Mouse (Mus musculus) ES-Bruce4 (cell line): ENCODE measurements around the gene Zfp607a. TPM values are rescaled to one million over a fixed set of nuclear protein-coding genes. Genes with fewer than 3 reads are reported as not detected.
"Not testable (repeated sequence)": the region's sequence is repeated elsewhere in the genome, so short reads cannot be mapped to it uniquely, and the experiment has no call there.

Experiments used
- H3K27ac ChIP-seq: 2 replicates; pipeline ENCODE4 v1.5.1; 2012; ENCODE audit warnings: low read length, inconsistent platforms; ENCODE audit not compliant: insufficient read depth
- H3K27me3 ChIP-seq: 2 replicates; pipeline ENCODE4 v1.6.1; 2012; ENCODE audit warnings: mild to moderate bottlenecking, low read length, inconsistent platforms; ENCODE audit not compliant: control insufficient read depth, poor library complexity, insufficient read depth, severe bottlenecking
- H3K36me3 ChIP-seq: 2 replicates; pipeline ENCODE4 v1.6.1; 2012; ENCODE audit warnings: inconsistent platforms, mild to moderate bottlenecking, low read length, moderate library complexity; ENCODE audit not compliant: control insufficient read depth, poor library complexity, insufficient read depth, severe bottlenecking
- H3K4me1 ChIP-seq: one replicate; pipeline ENCODE4 v1.8.1; 2011; ENCODE audit warnings: low read length; ENCODE audit not compliant: control insufficient read depth, insufficient read depth
- H3K4me3 ChIP-seq: 2 replicates; pipeline ENCODE4 v1.5.1; 2011; ENCODE audit warnings: low read depth, mild to moderate bottlenecking, low read length
- H3K9ac ChIP-seq: 2 replicates; pipeline ENCODE4 v1.6.1; 2012; ENCODE audit warnings: low read depth, mild to moderate bottlenecking, inconsistent platforms; ENCODE audit not compliant: poor library complexity, severe bottlenecking
- H3K9me3 ChIP-seq: replicated peaks from 2 replicates; pipeline ENCODE4 v1.6.1; 2012; ENCODE audit warnings: mild to moderate bottlenecking, low read length, inconsistent platforms; ENCODE audit not compliant: control insufficient read depth, poor library complexity, insufficient read depth, severe bottlenecking
- CTCF ChIP-seq: IDR thresholded peaks from one replicate; pipeline ENCODE4 v1.8.1; 2011; ENCODE audit warnings: low read depth, low read length
- EP300 ChIP-seq: IDR thresholded peaks from 2 replicates; pipeline ENCODE4 v1.6.1; 2011; ENCODE audit warnings: low read depth, low read length; ENCODE audit not compliant: insufficient read depth
- POLR2A ChIP-seq: IDR thresholded peaks from one replicate; pipeline ENCODE4 v1.8.1; 2011; ENCODE audit warnings: low read length; ENCODE audit not compliant: insufficient read depth
- polyA plus RNA-seq: library from polyadenylated mRNA; stranded (reverse); fragments of >200 nt; gene quantifications from 2 replicates; pipeline ENCODE4 v1.2.4, GENCODE M21; 2011; ENCODE audit warnings: low read depth; ENCODE audit not compliant: missing spikeins, insufficient read depth, insufficient read length

The Zfp607a gene
- polyA plus RNA-seq, 1 experiment = 1.8 TPM

- Histone ChIP-seq H3K36me3 (no peaks in the 10 kb centered on the region; the same call in none of the 2 replicates), H3K9ac (no peak overlapping the region), H3K4me3 (no peak overlapping the region), H3K27ac (no peak overlapping the region), H3K9me3 (0 out of 2 replicates have a peak, but pooled peaks cover 2% of the 10 kb centered on the region), H3K27me3 (no peaks in the 10 kb centered on the region), H3K4me1 (no peaks in the 10 kb centered on the region)
- TF ChIP-seq POLR2A = no peak
- no peak for TF ChIP-seq CTCF
- no peak for TF ChIP-seq EP300
These were observed 24.4 kb downstream of the Zfp607a start for GRCm38 (mm10) chr7:27881721-27882120.

- H3K36me3 ChIP-seq = no peaks in the 10 kb centered on the region
- H3K4me3 ChIP-seq = no peak overlapping the region
- no peak overlapping the region for H3K9ac ChIP-seq
- TF ChIP-seq CTCF (no peak), POLR2A (no peak), EP300 (no peak)
- no peaks in the 10 kb centered on the region; the same call in 1 of the 2 replicates for H3K9me3 ChIP-seq
- no peaks in the 10 kb centered on the region for H3K4me1 ChIP-seq
- H3K27ac ChIP-seq = no peak overlapping the region
- H3K27me3 ChIP-seq = no peaks in the 10 kb centered on the region
These were observed 43.3 kb downstream of the Zfp607a start for GRCm38 (mm10) chr7:27900601-27901000.

GRCm38 (mm10) chr7:27905061-27905848 is 47.9 kb downstream of the Zfp607a start:
- no peaks in the 10 kb centered on the region; the same call in 1 of the 2 replicates for H3K9me3 ChIP-seq
- TF ChIP-seq EP300 (no peak), CTCF (no peak), POLR2A (no peak)
- H3K36me3 ChIP-seq = no peaks in the 10 kb centered on the region
- H3K27me3 ChIP-seq = no peaks in the 10 kb centered on the region; the same call in 1 of the 2 replicates
- H3K27ac ChIP-seq = no peak overlapping the region
- H3K4me1 ChIP-seq = no peaks in the 10 kb centered on the region
- H3K9ac ChIP-seq = no peak overlapping the region
- no peak overlapping the region for H3K4me3 ChIP-seq

GRCm38 (mm10) chr7:27910952-27911351 is 53.6 kb downstream of the Zfp607a start:
- H3K4me1 ChIP-seq, H3K9ac ChIP-seq, H3K36me3 ChIP-seq, H3K4me3 ChIP-seq, H3K27me3 ChIP-seq, H3K27ac ChIP-seq, H3K9me3 ChIP-seq: not testable (repeated sequence)

- H3K4me1 ChIP-seq, H3K4me3 ChIP-seq, H3K9ac ChIP-seq, H3K27ac ChIP-seq, H3K27me3 ChIP-seq, H3K9me3 ChIP-seq, H3K36me3 ChIP-seq: not testable (repeated sequence)
These were observed 69.7 kb downstream of the Zfp607a start for GRCm38 (mm10) chr7:27927041-27927440.

GRCm38 (mm10) chr7:27928818-27929695 is 71.7 kb downstream of the Zfp607a start, which contains the start of gene Zfp974:
Gene Zfp974 (minus strand): TSS chr7:27929460.
- peak within 1 kb of the TSS; percentile 27 for H3K9ac ChIP-seq
- H3K27me3 ChIP-seq = no peaks in the 10 kb centered on the region; the same call in 1 of the 2 replicates
- H3K36me3 ChIP-seq = no peaks in the 10 kb centered on the region
- no peaks in the 10 kb centered on the region for H3K9me3 ChIP-seq
- TF ChIP-seq EP300 (no peak), CTCF (no peak), POLR2A (no peak)
- H3K4me3 ChIP-seq = peak within 1 kb of the TSS; percentile 74
- no peak within 1 kb of the TSS for H3K27ac ChIP-seq
- H3K4me1 ChIP-seq = no peaks in the 10 kb centered on the region

Other genes with a start within 250 kb of the Zfp607a start
- gene Ttc9b, start 203.6 kb upstream of the Zfp607a start, polyA plus RNA-seq = 0.65 TPM in 1 of 2 replicates, not detected in the other
- 13.5 and 16.5 TPM in 2 replicates for gene Map3k10, start 182.9 kb upstream of the Zfp607a start, polyA plus RNA-seq
- gene Zfp607b, start 168.2 kb upstream of the Zfp607a start, polyA plus RNA-seq = 1.6 and 1.8 TPM in 2 replicates
- gene Zfp60, start 126.1 kb upstream of the Zfp607a start, polyA plus RNA-seq = 18.5 and 24.0 TPM in 2 replicates
- 7.3 and 9.3 TPM in 2 replicates for gene Zfp626, start 50.3 kb upstream of the Zfp607a start, polyA plus RNA-seq
- 7.0 and 7.7 TPM in 2 replicates for gene Zfp59, start 18.9 kb upstream of the Zfp607a start, polyA plus RNA-seq
- 5.8 and 8.7 TPM in 2 replicates for gene Zfp974, start 71.9 kb downstream of the Zfp607a start, polyA plus RNA-seq
- 19.9 and 21.3 TPM in 2 replicates for gene Zfp780b, start 121.6 kb downstream of the Zfp607a start, polyA plus RNA-seq
- 15.3 and 16.4 TPM in 2 replicates for gene Zfp850, start 156.6 kb downstream of the Zfp607a start, polyA plus RNA-seq
- 134 and 143 TPM in 2 replicates for gene Psmc4, start 192.6 kb downstream of the Zfp607a start, polyA plus RNA-seq
- gene Fcgbp, start 213.7 kb downstream of the Zfp607a start, polyA plus RNA-seq = 0.84 and 1.2 TPM in 2 replicates